Mouse (Mus musculus) liver, embryonic 15.5 days (tissue): ENCODE data around the gene Olfr90. TPM values are rescaled to one million over a fixed set of nuclear protein-coding genes. Genes with fewer than 3 reads are reported as not detected.

Experiments
- ATAC-seq: fragments of 200-750 bp; cut with Nextera tagmentation; 2 replicates; pipeline ENCODE4 v1.8.0; 2017; ENCODE audit warnings: moderate number of reproducible peaks, mild to moderate bottlenecking, moderate library complexity; ENCODE audit not compliant: insufficient read depth
- H3K27ac ChIP-seq: fragments of 300-500 bp; sonication (generic); replicated peaks from 2 replicates; pipeline ENCODE4 v1.5.1; 2015; ENCODE audit warnings: mild to moderate bottlenecking, inconsistent platforms
- H3K27me3 ChIP-seq: fragments of 300-500 bp; sonication (generic); 2 replicates; pipeline ENCODE4 v1.6.1; 2015; ENCODE audit warnings: mild to moderate bottlenecking, inconsistent platforms
- H3K36me3 ChIP-seq: fragments of 300-500 bp; sonication (generic); replicated peaks from 2 replicates; pipeline ENCODE4 v1.6.1; 2015; ENCODE audit warnings: moderate library complexity, mild to moderate bottlenecking, inconsistent platforms
- H3K4me1 ChIP-seq: fragments of 300-500 bp; sonication (generic); replicated peaks from 2 replicates; pipeline ENCODE4 v1.6.1; 2015; ENCODE audit warnings: inconsistent platforms
- H3K4me2 ChIP-seq: fragments of 300-500 bp; sonication (generic); 2 replicates; pipeline ENCODE4 v1.6.1; 2015; ENCODE audit warnings: moderate library complexity, mild to moderate bottlenecking, inconsistent platforms
- H3K4me3 ChIP-seq: fragments of 300-500 bp; sonication (generic); replicated peaks from 2 replicates; pipeline ENCODE4 v1.5.1; 2015; ENCODE audit warnings: mild to moderate bottlenecking, inconsistent platforms
- H3K9ac ChIP-seq: fragments of 300-500 bp; sonication (generic); 2 replicates; pipeline ENCODE4 v1.6.1; 2015; ENCODE audit warnings: moderate library complexity, mild to moderate bottlenecking, inconsistent platforms
- H3K9me3 ChIP-seq: fragments of 300-500 bp; sonication (generic); replicated peaks from 2 replicates; pipeline ENCODE4 v1.6.1; 2016; ENCODE audit warnings: inconsistent platforms
- WGBS: fragments of 180-500 bp; shearing (Covaris S2); methylation state at CpG from one replicate; pipeline ENCODE4 v1.1.7; 2015; ENCODE audit warnings: mixed read lengths; ENCODE audit not compliant: insufficient replicate concordance; 5-methylcytosine and 5-hydroxymethylcytosine counted together
- polyA plus RNA-seq: library from polyadenylated mRNA; unstranded; fragments of >200 nt; fragmentation: Nextera tagmentation; extraction: Ambion mirVana; gene quantifications from 2 replicates; pipeline ENCODE4 v1.2.1, GENCODE M21; 2015

Olfr90 gene
- polyA plus RNA-seq, 1 experiment from 2014 or later = not detected

DNA sequence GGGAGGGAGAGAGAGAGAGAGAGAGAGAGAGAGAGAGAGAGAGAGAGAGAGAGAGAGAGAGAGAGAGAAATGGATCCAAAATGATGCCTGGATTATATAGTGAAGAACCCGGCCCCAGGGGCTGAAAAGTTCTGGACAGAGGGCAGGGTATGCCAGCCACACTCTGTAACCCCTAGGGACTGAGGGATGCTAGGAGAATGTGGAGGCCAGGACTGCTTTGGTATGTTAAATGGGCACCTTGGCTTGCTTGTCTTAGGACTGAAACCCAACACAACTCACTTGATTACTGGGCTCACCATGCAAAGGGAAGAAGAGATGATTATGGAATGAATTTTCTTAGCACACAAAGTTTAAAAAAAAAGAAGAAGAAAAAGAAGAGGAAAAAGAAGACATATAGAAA, 10.1 kb downstream of the Olfr90 start:
- WGBS = 29% methylated on average over 1 of the region's 1 CpGs
- H3K9me3 ChIP-seq = no peaks in the 10 kb centered on the region
- H3K27ac ChIP-seq = no peak overlapping the region
- no peak overlapping the region for H3K9ac ChIP-seq
- no peak for ATAC-seq
- no peaks in the 10 kb centered on the region for H3K36me3 ChIP-seq
- no peak overlapping the region for H3K4me2 ChIP-seq
- H3K4me1 ChIP-seq = no peaks in the 10 kb centered on the region
- no peaks in the 10 kb centered on the region for H3K27me3 ChIP-seq
- H3K4me3 ChIP-seq = no peak overlapping the region

DNA sequence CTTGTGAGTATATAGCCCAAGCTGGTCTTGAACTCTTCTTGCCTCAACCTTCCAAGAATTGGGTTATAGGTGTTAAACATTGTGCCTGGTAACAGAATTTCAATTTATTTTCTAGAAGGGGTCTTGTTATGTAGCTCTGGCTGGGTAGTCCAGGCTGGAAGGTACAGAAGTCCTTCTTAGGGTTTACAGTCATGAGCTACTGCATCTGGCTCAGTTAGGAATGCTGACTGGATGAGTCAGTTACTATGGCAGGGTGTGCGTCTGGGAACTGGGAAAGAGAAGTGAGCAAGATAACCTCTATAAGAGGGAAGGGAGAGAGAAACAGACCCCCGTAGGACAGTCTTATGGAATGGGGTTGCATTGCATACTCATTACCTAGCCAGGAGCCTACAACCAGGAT, 12.5 kb downstream of the Olfr90 start:
- WGBS = 59% methylated on average over 2 of the region's 2 CpGs
- H3K27ac ChIP-seq = no peak overlapping the region
- no peak overlapping the region for H3K9ac ChIP-seq
- ATAC-seq = no peak
- H3K36me3 ChIP-seq = no peaks in the 10 kb centered on the region
- H3K4me3 ChIP-seq = no peak overlapping the region
- no peaks in the 10 kb centered on the region for H3K4me1 ChIP-seq
- no peaks in the 10 kb centered on the region for H3K9me3 ChIP-seq
- no peaks in the 10 kb centered on the region for H3K27me3 ChIP-seq
- no peak overlapping the region for H3K4me2 ChIP-seq

- H3K27me3 ChIP-seq = no peaks in the 10 kb centered on the region
- H3K9me3 ChIP-seq = no peaks in the 10 kb centered on the region
- H3K27ac ChIP-seq = no peak overlapping the region
- no peak overlapping the region for H3K4me3 ChIP-seq
- no peaks in the 10 kb centered on the region for H3K4me1 ChIP-seq
- H3K4me2 ChIP-seq = no peak overlapping the region
- H3K36me3 ChIP-seq = no peaks in the 10 kb centered on the region
- WGBS = 63% methylated on average over 6 of the region's 6 CpGs
- H3K9ac ChIP-seq = no peak overlapping the region
- ATAC-seq = no peak
Observed at GRCm38 (mm10) chr17:37075181-37075580, 13.1 kb downstream of the Olfr90 start.

DNA sequence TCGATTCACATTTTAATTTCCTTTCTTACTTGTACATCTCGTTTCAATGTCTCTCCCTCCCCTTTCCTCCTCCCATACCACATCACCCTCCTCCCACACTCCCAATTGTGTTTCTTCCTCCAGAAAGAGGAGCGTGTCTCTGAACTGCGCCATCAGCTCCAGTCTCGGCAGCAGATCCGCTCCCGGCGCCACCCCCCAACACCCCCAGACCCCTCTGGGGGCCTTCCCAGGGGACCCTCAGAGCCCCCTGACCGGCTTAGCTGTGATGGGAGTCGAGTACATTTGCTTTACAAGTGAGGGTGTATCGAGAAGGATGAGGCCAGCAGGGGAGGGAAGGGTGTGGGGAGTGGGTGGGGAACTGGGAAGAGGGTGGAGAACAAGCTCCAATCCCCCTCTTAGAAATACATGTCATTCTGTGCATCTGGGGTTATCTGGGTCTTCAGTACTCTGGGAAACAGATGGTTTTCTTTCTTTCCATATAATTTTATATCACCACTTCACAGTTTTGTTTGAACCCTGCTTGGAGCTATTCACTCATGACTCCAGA, 15.5 kb downstream of the Olfr90 start:
- Histone ChIP-seq H3K4me2 (no peak overlapping the region), H3K4me1 (no peaks in the 10 kb centered on the region), H3K4me3 (no peak overlapping the region), H3K36me3 (no peaks in the 10 kb centered on the region), H3K27me3 (no peaks in the 10 kb centered on the region), H3K9ac (no peak overlapping the region), H3K9me3 (no peaks in the 10 kb centered on the region), H3K27ac (no peak overlapping the region)
- WGBS = 62% methylated on average over 11 of the region's 11 CpGs
- no peak for ATAC-seq

- no peaks in the 10 kb centered on the region for H3K36me3 ChIP-seq
- 70% methylated on average over 12 of the region's 12 CpGs for WGBS
- no peaks in the 10 kb centered on the region for H3K27me3 ChIP-seq
- H3K4me3 ChIP-seq = no peak overlapping the region
- H3K9me3 ChIP-seq = no peaks in the 10 kb centered on the region
- no peak overlapping the region for H3K9ac ChIP-seq
- H3K4me1 ChIP-seq = no peaks in the 10 kb centered on the region
- H3K27ac ChIP-seq = no peak overlapping the region
- H3K4me2 ChIP-seq = no peak overlapping the region
- ATAC-seq = no peak
Observed at GRCm38 (mm10) chr17:37072080-37072729, 16.1 kb downstream of the Olfr90 start.

DNA sequence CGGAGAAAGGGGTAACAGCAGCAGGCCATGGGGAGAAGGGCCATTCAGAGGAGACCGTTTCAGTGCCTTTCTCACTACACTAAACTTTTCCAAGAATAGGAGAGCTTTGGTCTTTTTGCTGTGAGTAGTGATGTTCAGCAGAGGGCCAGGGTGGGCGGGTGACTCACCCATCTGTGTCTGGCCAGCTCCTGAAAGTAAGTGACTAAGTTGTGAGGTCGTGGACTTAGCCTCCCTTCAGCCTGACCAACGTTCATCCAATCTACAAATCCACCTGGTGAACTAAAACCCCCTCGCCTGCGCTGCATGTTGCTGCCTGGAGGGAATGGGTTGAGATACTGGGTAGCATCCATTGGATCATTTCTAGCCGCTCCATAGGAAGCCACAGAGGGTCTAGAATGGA, 18.2 kb downstream of the Olfr90 start:
- Histone ChIP-seq H3K27ac (no peak overlapping the region), H3K36me3 (no peaks in the 10 kb centered on the region), H3K4me1 (no peaks in the 10 kb centered on the region), H3K4me2 (no peak overlapping the region), H3K4me3 (no peak overlapping the region), H3K27me3 (no peaks in the 10 kb centered on the region), H3K9me3 (no peaks in the 10 kb centered on the region), H3K9ac (no peak overlapping the region)
- no peak for ATAC-seq
- WGBS = 51% methylated on average over 8 of the region's 8 CpGs

GRCm38 (mm10) chr17:37067861-37068260, 20.4 kb downstream of the Olfr90 start:
- Histone ChIP-seq H3K4me2 (no peak overlapping the region), H3K9me3 (no peaks in the 10 kb centered on the region), H3K36me3 (no peaks in the 10 kb centered on the region), H3K27ac (no peak overlapping the region), H3K4me3 (no peak overlapping the region), H3K9ac (no peak overlapping the region), H3K4me1 (no peaks in the 10 kb centered on the region), H3K27me3 (no peaks in the 10 kb centered on the region)
- ATAC-seq = no peak
- WGBS = 58% methylated on average over 1 of the region's 1 CpGs

- no peak for ATAC-seq
- no peak overlapping the region for H3K27ac ChIP-seq
Observed at GRCm38 (mm10) chr17:37065993-37066392, 22.3 kb downstream of the Olfr90 start.

GRCm38 (mm10) chr17:37063686-37064495, 24.4 kb downstream of the Olfr90 start:
- Histone ChIP-seq H3K4me3 (no peak overlapping the region), H3K4me2 (no peak overlapping the region), H3K36me3 (no peaks in the 10 kb centered on the region), H3K9ac (no peak overlapping the region), H3K4me1 (no peaks in the 10 kb centered on the region), H3K9me3 (no peaks in the 10 kb centered on the region), H3K27me3 (no peaks in the 10 kb centered on the region), H3K27ac (no peak overlapping the region)
- ATAC-seq = no peak
- 68% methylated on average over 11 of the region's 11 CpGs for WGBS

More at GRCm38 (mm10) chr17:37065993-37066392, 22.3 kb downstream of the Olfr90 start:
- no peaks in the 10 kb centered on the region for H3K27me3 ChIP-seq
- H3K9ac ChIP-seq = no peak overlapping the region
- H3K4me3 ChIP-seq = no peak overlapping the region
- no peak overlapping the region for H3K4me2 ChIP-seq
- no peaks in the 10 kb centered on the region for H3K4me1 ChIP-seq
- no peaks in the 10 kb centered on the region for H3K36me3 ChIP-seq
- no peaks in the 10 kb centered on the region for H3K9me3 ChIP-seq
- 49% methylated on average over 2 of the region's 2 CpGs for WGBS

DNA sequence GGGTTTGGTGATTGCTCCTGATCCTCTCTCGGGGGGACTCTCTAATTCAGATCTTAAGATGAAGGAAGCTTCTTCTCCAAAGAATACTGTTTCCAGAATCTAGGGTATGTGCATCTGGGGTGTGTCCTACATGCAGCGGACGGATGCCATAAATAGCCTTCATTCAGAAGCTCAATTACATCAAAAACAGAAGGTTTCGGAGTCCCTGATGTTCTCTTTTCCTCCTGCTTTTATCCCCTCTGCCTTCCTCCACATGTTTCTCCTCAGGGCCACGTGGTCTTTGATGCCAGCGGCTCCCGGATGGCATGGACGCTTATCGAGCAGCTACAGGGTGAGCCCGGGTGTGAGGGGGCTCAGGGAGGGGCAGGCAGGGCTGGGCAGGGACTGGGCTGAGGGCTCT, 25.2 kb downstream of the Olfr90 start:
- H3K4me2 ChIP-seq = no peak overlapping the region
- H3K27me3 ChIP-seq = no peaks in the 10 kb centered on the region
- no peak overlapping the region for H3K27ac ChIP-seq
- no peak for ATAC-seq
- H3K9ac ChIP-seq = no peak overlapping the region
- H3K4me1 ChIP-seq = no peaks in the 10 kb centered on the region
- 60% methylated on average over 10 of the region's 10 CpGs for whole genome bisulfite sequencing
- no peaks in the 10 kb centered on the region for H3K36me3 ChIP-seq
- no peak overlapping the region for H3K4me3 ChIP-seq
- H3K9me3 ChIP-seq = no peaks in the 10 kb centered on the region

GRCm38 (mm10) chr17:37062101-37062641, 26.1 kb downstream of the Olfr90 start:
- H3K4me3 ChIP-seq = no peak overlapping the region
- H3K27ac ChIP-seq = no peak overlapping the region
- no peaks in the 10 kb centered on the region for H3K36me3 ChIP-seq
- no peak overlapping the region for H3K4me2 ChIP-seq
- WGBS = 65% methylated on average over 10 of the region's 10 CpGs
- ATAC-seq = no peak
- H3K27me3 ChIP-seq = no peaks in the 10 kb centered on the region
- H3K9ac ChIP-seq = no peak overlapping the region
- no peaks in the 10 kb centered on the region for H3K9me3 ChIP-seq
- no peaks in the 10 kb centered on the region for H3K4me1 ChIP-seq
